Mouse (Mus musculus) left cerebral cortex, postnatal 10 days (tissue): ENCODE data around the gene Adap2. TPM values are rescaled to one million over a fixed set of nuclear protein-coding genes. Genes with fewer than 3 reads are reported as not detected.
"Not testable (repeated sequence)": the region's sequence is repeated elsewhere in the genome, so short reads cannot be mapped to it uniquely, and the experiment has no call there.

ENCODE experiments used
- DNase-seq, 2 experiments: peaks; one replicate each; pipeline ENCODE4 v3.0.0; 2021 to 2022; ENCODE audit warnings: low spot score in 2 of 2, mixed read lengths in 1 of 2; ENCODE audit errors: extremely low spot score in 1 of 2
- intact Hi-C: fragments of 180-260 bp; cut with DNase I; formaldehyde crosslinking; loops from one replicate; pipeline ENCODE4 v1.15.1; 2025
- total RNA-seq, 2 experiments: library from RNA; stranded (reverse); gene quantifications; 2 replicates each; pipeline ENCODE4 v1.2.3; 2021

Gene Adap2
- total RNA-seq: 1 to 10 TPM; 8.3 to 8.5 TPM

DNA sequence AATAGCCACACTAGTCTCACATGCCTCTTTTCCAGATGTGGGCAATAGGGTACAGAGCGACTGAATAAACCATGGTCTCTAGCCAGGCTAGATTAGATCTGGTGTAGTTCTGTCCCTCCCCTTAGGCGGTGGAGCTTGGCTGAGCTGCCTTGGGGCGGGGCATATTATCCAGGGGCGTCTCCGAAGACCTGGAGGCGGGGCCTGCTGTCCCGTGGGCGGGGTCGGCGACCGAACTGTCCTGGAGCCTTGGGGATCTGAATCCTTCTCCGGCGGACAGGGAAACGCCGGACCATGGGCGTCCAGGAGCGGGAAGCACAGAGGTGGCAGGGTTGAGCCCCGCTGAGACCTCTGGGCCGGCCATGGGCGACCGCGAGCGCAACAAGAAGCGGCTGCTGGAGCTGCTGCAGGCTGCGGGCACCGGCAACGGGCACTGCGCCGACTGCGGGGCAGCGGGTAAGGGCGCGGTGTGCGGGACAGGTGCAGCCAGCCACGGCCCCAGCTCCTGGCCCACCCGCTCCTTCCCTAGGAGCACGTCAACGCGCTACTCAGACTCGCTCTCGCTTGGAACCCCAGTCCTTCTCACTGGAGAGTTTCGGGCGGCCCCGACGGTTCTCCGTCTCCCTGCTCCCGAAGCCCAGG lies at the start of gene Adap2:
Gene Adap2, plus strand, starts transcription at position 249 of the 639 bp plus-strand sequence.
- DNase-seq: peak; percentile 61 to 91
- intact Hi-C loops: no loop called here

DNA sequence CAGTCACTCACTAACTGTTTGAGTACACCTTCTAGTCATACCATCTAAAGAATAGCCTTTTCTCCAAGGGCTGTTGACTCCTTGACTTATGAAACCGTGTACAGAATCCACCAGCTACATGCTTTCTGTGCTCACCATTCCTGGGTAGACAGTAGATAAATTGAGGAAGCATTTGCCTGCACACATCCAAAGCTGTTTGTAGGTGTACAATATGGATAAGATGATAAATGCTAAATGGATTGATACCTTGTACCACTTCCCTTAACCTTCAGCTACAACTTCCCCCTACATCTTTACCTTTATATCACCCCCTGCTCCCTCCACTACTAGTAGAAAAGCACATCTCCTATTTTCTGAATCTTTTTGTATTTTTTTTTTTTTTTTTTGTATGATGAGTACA lies 49.5 kb upstream of the Adap2 start:
- no peak for DNase-seq
- intact Hi-C loops: loop anchor here (5.0 kb wide), 1 partner anchor 33 kb away; no protein-coding TSS in a partner anchor

DNA sequence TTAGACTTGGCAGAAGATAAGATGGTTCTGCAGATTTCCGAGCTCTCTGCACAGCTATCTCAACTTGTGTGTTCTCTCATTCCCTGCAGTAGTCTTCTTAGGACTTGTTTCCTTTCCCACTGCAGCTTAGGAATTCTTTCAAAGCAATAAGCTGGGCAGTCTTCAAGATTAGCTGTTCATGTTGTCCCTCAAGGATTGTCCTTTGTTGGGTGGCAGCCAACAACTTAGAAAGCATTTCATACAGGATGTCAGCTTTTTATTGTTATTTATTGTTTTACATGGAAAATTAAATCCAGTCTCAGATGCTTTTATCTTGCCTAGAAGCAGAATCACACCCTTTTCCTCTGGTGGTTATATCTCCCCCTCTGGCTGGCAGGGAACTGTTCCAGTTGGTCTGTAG lies 37.5 kb upstream of the Adap2 start:
- DNase-seq: peak in 1 of 2 experiments; percentile 39
- intact Hi-C loops: no loop called here

DNA sequence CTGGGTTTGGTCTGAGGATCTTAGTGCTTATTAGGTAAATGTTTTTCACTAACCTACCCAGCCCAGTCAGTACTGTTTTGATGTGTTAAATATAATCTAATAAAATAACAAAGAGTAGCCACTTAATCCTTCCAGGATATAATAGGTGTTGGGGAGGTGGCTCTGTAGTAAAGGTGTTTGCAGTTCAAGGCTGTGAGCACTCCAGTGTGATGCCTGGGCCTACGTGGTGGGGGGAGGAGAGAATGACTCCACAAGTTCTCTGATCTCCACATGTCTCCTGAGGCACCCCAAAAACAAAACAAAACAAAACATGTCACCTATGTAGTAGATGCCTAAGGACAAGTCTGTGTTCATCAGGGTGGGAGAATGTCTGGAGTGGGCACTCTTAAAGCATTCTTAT lies 21.9 kb upstream of the Adap2 start:
- no peak for DNase-seq
- intact Hi-C loops: no loop called here

DNA sequence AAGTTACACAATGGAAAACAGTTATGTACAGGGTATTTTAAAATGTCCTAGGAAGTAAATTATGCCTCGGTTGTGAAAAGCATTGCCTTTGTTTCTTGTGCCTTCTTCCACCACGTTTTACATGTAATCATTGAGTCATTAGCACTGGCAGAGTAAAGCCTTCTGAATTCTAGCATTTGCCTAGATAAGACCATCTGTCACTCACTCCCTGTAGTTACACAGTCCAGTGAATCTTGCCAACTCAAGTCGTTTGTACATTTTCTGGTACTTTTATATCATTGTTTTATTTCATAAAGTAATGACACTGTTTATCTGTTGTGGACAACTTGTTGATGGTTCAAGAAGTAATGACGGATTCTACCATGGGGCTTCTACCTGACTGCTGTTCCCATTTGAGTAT lies 19.2 kb upstream of the Adap2 start:
- DNase-seq: no peak
- intact Hi-C loops: loop anchor here (5.0 kb wide), 1 partner anchor 32 kb away; no protein-coding TSS in a partner anchor

DNA sequence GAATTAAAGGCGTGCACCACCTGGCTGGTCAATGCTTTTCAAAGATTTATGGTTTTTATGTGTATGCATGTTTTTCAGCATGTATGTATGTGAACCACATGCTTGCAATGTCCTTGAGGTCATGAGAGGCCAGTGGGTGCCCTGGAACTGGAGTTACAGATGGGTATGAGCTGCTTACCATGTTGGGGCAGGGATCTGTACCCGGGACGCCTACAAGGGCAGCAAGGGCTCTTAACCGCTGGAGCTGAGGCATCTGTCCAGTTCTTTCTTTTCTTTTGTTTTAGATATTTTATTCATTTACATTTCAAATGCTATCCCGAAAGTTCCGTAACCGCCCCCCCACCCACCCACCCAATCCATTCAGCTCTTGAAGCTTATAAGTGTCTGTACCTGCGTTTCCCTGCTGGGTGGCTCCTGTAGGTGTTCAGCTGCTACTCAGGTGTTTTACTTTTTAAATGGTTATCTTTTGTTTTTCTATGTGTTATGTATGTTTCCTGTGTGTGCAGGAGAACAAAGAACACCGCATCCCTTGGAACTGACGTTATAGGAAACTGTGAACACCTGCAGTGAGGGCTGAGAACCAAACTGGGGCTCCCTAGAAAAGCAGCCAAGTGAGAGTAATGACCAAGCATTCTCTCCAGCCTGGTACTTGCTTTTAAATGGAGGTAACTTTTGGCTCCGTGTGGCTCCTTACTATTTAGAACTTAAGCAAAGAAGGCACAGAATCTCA lies 17.8 kb upstream of the Adap2 start:
- no peak for DNase-seq
- intact Hi-C loops: loop anchor here (5.0 kb wide), 1 partner anchor 34 kb away; no protein-coding TSS in a partner anchor

DNA sequence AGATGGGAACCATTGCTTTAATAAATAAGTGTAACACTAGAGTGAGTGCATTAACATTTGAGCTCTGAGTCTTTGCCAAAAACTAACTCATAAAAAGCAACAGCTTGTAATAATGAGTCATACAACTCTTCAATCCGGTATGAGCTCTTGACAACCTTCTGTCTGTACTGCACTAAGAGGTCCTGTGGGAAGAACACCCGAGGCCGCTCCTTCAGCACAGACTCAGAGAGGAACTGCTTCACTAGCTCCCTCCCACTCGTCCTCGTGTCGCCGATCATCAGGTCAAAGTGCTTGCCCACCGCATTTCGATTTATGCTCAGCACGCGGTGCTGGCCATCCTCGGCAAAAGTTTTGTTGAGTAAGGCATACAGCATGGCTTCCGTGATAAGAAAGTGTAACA lies 17.1 kb upstream of the Adap2 start:
- DNase-seq: no peak
- intact Hi-C loops: loop anchor here (5.0 kb wide), 1 partner anchor 34 kb away; no protein-coding TSS in a partner anchor

DNA sequence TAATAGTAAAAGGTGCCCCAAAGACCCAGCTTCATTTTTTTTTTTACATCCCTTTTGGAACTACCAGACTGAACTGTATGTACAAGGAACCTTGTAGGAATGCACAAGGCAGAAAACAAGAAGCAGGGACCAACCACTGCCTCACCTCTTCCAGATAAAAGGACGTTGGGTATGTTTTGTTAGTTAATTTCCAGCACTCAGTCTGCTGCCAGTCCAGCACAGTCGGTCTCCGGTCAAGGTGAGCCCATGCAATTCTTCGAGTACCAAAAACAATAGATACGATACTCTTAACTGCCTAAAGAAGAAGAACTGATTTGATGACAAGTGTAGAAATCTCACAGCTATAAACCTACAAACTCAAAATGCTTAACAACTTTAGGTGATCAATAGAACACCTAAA lies 16.1 kb upstream of the Adap2 start:
- no peak for DNase-seq
- intact Hi-C loops: loop anchor here (5.0 kb wide), 1 partner anchor 35 kb away; no protein-coding TSS in a partner anchor

DNA sequence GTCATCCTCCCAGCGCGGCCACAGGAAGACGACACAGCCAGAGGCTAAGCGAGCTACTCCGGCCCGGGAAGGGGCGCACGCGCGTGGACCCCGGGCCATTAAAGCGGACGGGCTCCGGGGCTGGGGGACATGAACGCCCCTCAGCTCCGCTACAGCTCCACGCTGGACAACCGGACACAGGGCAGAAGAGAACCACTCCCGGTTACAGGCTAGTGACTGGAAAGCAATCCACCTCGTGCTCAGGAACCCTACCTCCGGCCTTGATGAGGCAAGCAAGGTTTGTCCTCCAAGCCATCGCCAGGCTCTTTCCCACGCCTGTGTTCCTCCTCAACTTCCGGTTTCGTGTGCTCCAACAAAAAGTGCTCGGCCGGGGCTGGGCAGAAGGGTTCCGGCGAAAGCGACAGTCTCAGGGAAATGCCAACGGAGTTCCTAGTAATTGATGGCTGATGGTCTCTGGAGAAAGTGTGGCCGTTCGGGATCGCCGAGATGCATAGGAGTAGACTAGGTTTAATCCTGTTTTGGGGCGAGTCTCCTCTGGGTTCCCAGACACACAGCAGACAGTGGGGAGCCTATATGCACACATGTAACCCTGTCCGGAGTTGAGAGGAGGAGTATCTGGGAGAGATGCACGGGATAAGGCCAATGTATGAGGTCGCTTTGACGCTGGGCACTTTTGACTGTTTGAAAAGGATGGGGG lies 11.9 kb upstream of the Adap2 start, which contains the start of gene Tefm:
Gene Tefm, minus strand, starts transcription at position 351 of the 697 bp plus-strand sequence.
- intact Hi-C loops: loop anchor here (5.0 kb wide), 1 partner anchor 100 kb away; no protein-coding TSS in a partner anchor
- peak; percentile 82 to 90 for DNase-seq

DNA sequence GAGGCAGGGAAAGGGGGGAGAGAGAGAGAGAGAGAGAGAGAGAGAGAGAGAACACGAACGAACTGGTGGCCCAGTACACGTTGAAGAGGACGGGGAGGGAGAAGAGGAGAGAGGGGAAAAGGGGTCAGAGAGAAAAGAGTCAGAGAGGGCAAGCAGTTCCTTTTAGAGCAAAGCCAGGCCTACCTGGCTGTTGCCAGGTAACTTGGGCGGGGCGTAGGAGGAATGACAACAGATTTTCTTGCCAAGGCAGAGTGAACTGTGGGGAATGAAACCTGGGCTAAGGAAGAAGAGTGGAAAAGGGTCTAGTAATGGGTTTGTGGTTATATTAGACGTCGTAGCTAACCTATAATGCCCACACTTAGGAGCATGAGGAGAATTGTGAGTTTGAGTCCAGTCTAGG lies 11.0 kb upstream of the Adap2 start:
- no peak for DNase-seq
- intact Hi-C loops: loop anchor here (5.0 kb wide), 1 partner anchor 101 kb away; no protein-coding TSS in a partner anchor

DNA sequence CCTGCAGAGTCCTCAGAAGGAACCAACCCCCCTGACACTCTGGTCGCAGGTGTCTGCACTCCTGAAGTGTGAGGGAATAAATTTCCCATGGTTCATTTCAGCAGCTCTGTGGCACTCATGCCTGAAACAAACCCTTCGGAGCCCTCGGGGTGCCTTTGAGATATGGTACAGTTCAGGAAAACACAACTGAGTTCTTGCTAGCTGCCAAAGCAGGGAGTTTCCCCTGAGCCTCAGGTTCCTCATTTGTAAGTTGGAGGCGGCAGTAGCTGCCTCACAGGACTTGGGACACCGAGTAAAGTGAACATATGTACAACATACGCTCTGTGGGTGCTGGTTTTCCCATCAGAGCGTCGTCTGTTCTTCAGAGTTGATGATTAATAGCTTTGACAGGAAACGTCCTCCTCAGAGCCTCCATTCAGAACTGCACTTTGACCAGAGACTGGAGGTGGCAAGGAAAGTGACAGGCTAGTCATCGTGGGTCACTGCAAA lies 8.1 kb upstream of the Adap2 start:
- intact Hi-C loops: no loop called here
- DNase-seq: no peak

DNA sequence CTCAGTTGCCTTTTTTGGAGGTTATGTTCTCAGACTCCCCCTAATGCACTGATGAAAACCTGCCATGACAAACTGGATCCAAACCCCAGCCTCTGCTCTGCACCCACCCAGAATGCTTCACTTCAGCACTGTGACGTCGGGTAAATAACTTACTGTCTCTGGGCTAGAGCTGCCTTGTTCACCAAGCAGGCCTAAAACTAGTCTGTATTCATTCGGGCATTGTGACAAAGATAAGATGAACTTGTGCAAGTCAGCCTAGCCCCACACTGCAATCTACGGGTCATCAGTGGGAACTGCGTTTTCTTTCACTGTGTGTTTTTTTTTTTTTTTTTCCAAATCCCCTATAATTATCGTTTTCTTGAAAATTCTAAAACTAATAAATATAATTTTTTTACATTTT lies 6.2 kb upstream of the Adap2 start:
- no peak for DNase-seq
- intact Hi-C loops: no loop called here

DNA sequence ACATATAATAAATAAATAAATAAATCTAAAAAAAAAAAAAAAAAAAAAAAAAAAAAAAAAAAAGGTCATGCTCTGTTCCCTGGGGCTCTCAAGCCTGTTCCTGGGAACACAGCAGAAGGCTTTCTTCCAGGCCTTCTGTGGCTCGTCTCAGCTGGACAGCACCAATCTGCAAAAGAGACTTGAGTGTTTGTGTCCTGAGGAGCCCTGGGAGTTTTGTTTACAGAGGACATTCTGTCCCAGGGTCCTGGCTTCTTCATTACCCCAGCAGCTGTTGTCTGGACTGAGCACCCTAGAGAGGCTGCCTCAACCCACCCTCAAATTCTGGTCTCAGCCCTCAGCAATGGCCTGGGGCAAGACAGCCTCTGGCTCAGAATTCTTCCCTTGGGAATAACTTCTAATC lies 5.6 kb upstream of the Adap2 start:
- intact Hi-C loops: no loop called here

DNA sequence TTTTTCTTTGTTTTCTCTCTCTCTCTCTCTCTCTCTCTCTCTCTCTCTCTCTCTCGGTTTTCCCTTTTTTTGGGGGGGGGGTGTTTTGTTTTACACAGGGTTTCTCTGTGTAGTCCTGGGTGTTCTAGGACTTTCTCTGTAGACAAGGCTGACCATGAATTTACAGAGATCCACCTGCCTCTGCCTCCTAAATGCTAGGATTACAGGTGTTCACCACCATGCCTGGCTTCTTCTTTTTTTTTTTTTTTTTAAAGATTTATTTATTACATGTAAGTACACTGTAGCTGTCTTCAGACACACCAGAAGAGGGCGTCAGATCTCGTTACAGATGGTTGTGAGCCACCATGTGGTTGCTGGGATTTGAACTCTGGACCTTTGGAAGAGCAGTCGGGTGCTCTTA lies 4.9 kb upstream of the Adap2 start:
- DNase-seq, intact Hi-C loops: not testable (repeated sequence)

More for the DNA sequence above, 5.6 kb upstream of the Adap2 start:
- DNase-seq: peak in 1 of 2 experiments; percentile 37

DNA sequence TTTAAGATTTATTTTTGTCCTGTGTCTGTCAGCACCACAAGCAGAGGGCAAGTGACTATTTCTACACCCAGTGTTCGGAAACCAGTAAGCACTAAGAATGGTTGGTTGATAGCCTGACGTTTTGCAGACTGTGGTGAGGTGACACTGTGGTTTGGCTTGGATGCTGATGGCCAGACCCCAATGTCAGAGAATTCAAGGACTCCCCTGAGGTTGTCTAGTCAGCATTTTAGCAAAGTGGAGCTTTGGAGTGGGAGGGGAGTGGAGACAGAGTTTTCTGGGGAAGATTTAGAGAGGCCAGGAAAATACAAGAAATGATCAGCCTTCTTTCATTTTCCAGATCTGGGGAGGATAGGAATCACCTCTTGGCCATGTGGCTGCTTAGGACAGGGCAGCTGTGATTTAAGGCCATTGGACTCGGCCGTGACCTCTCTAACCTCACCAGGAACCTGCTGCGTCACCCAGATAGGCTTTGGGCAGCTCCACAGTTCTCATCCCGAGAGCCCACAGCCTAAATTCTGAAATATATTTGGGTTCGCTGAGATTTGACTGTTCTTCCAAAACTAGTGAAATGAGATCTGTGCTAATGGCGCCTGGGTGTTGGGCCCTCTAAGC lies 4.4 kb upstream of the Adap2 start:
- DNase-seq: no peak
- intact Hi-C loops: no loop called here

DNA sequence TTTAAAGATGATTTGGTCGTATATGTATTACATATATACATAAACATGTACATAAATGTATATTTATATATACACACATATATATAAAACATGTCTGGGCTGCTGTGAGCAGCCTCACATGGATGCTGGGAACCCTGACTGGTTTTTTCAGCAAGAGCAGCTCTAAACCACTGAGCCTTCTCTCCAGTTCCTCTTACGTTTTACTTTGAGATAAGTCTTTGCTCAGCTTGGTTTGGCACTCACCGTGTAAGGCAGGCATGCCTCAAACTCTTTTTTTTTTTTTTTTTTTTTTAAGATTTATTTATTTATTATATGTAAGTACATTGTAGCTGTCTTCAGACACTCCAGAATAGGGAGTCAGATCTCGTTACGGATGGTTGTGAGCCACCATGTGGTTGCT lies 3.3 kb upstream of the Adap2 start:
- intact Hi-C loops: no loop called here

DNA sequence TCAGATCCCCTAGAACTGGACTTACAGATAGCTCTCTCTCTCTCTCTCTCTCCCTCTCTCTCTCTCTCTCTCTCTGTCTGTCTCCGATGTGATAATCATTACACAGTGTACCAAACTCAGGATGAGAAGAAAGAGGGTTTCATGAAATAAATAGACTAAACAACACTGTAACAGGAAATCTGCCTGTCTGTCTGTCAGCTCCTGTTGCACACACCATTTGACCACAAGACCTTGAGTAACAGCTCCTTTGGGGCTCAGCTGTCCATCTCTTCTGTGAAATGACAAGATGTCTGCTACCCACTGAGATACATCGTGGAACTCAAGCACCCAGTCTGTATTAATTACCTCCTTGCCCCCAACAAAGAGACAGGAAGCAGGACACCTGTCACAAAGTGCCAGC lies 2.4 kb upstream of the Adap2 start:
- intact Hi-C loops: no loop called here
- no peak for DNase-seq

More for the DNA sequence above, 3.3 kb upstream of the Adap2 start:
- DNase-seq: no peak

DNA sequence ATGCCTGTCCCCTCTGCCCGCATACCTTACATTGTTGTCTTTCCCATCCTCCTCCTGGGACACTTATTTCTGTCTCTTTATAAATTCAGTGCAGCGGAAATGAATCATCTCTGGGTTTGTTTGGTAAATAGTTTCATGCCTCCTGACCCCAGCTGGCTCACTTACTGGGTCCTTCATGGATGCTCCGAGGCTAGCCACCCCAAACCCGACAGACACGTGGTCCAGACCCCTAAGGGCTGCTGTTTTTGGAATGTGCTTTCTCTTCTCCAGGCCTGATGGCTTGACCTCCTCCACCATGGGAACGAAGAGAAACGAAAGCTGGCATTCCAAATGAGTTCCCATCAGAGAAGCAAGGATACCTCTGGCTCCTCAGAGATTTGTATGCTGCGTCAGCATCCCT lies 1.5 kb upstream of the Adap2 start:
- DNase-seq: peak in 1 of 2 experiments; percentile 49
- intact Hi-C loops: no loop called here

DNA sequence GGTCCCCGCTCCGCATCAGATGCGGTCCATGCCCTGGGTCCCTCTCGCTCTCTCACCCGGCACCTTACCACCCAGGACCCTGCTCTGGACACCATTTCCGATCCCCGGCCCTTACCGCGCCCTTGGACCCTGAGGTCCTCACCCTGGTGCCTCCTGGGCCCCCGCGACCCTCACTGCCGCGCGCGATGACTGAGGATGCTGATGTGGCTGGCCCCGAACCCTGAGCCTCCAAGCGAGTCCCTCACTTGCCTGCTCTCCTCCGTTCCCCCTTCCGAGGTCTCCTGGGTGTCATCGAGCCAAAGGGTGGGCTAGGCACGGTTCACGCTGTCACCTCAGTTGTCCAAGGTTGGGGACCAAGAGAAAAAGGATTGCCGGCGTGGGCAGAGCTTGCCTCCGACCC lies 596 bp downstream of the Adap2 start:
- intact Hi-C loops: no loop called here
- DNase-seq: no peak
